Mouse (Mus musculus): ENCODE measurements at regions not wholly inside any gene's neighbourhood (a gene's known extent, or its start where the extent isn't known, plus 50 kb on each side); places are given as distances from the start of the nearest gene placed in this dataset.

DNA sequence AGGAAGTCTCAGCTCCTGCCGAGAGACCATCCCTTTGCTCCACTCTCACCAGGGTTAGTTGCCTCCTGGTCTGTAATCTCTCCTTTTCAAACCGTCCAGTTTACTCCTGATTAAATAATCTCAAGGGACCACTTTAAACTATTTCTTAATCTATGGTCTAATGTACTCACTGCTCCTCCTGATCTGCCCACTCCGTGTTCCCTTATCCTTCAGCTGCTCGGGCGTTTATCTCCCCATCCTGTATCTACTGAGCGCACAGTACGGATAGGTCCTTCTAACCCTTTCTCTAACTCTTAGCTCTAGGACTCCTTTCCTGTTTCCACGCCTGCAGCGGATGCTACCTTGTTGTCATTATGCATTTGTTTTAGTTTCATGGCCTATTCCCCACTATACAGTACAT, 67.1 kb upstream of the Picalm start:
- TF ChIP-seq CTCF (IDR thresholded peaks at IDR 0.05) = no peak
- TF ChIP-seq EP300 (IDR thresholded peaks at IDR 0.05; ENCODE audit: insufficient read depth, low read depth, low read length) = no peak
